ENCODE assay signal across 24 mouse cellular contexts in the genomic region with DNA sequence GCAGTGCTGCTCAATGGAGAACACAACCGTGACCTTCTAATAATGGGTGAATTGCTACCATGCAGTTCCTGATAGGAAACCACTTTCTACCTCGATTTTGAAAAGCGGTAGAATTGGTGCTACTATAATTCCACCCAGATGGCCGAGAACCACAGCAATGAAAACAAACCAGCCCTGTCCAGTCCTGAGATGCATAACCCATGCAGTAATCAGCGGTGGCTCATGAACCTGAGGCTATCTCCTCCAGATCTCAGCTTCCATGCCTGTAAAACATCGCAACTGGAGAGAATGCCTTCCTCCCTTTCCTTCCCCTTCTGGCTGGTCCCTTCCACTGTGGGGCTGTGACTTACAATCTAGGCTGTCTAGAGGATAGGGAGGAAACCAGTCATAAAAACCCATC. TPM values are rescaled to one million over a fixed set of nuclear protein-coding genes. Genes with fewer than 3 reads are reported as not detected.
A peak's percentile ranks its signal among the peaks of the same experiment; 100 is the strongest.
DNase-seq lines count a peak whose midpoint lies in the region; ATAC-seq lines count a peak whose summit lies in the region.
"Had no signal": no experiment of that assay in that cellular context is flagged by ENCODE, and none has a peak within 500 bp of the region (broad histone marks: within the 10 kb centered on the region; RNA-seq: fewer than 3 reads in every experiment).

No protein-coding gene starts in this region.

- 0 out of 2 replicates have a peak, but pooled peaks have one; percentile 42 for ATAC-seq in kidney, embryonic 16.5 days (ENCODE audit: low FRiP score, low TSS enrichment)
- ATAC-seq in megakaryocyte, adult 5-6 weeks (ENCODE audit: poor library complexity, severe bottlenecking), result no peak
- no peak for ATAC-seq in embryonic facial prominence, embryonic 12.5 days (ENCODE audit: insufficient number of reproducible peaks, insufficient read depth, low FRiP score, low TSS enrichment)
- ATAC-seq: CD4-positive, CD25-positive, alpha-beta regulatory T cell, adult 4 months; forebrain, embryonic 16.5 days; hindbrain, embryonic 16.5 days; inflammation-experienced regulatory T-cells, adult 6 months had no signal

- no peak overlapping the region for H3K4me3 ChIP-seq in kidney, embryonic 16.5 days (ENCODE audit: low read length)
- H3K4me3 ChIP-seq in megakaryocyte, embryonic 14.5 days (replicated peaks), result peak overlapping the region; percentile 65
- H3K4me3 ChIP-seq in embryonic facial prominence, embryonic 12.5 days, result no peak overlapping the region
- H3K4me3 ChIP-seq: forebrain, embryonic 12.5 days; heart, embryonic 13.5 days; hindbrain, embryonic 12.5 days had no signal

- no peaks in the 10 kb centered on the region for H3K36me3 ChIP-seq in kidney, embryonic 16.5 days (ENCODE audit: insufficient read depth, low read length)
- peaks cover 3% of the 10 kb centered on the region for H3K36me3 ChIP-seq in megakaryocyte, embryonic 14.5 days (replicated peaks; ENCODE audit: low read length)
- H3K36me3 ChIP-seq in embryonic facial prominence, embryonic 12.5 days, result no peaks in the 10 kb centered on the region
- H3K36me3 ChIP-seq: forebrain, embryonic 12.5 days; heart, embryonic 13.5 days; hindbrain, embryonic 12.5 days had no signal

- H3K27ac ChIP-seq in kidney, embryonic 16.5 days (ENCODE audit: low read length), result peak overlapping the region; percentile 25; the same call in 1 of the 2 replicates
- 0 out of 2 replicates have a peak overlapping the region, but pooled peaks have one; percentile 6 for H3K27ac ChIP-seq in embryonic facial prominence, embryonic 12.5 days
- H3K27ac ChIP-seq: heart, embryonic 13.5 days had no signal

- H3K9ac ChIP-seq in kidney, embryonic 16.5 days (replicated peaks; ENCODE audit: low read length), result no peak overlapping the region
- H3K9ac ChIP-seq in embryonic facial prominence, embryonic 12.5 days, result no peak overlapping the region
- H3K9ac ChIP-seq: forebrain, embryonic 12.5 days; heart, embryonic 13.5 days; hindbrain, embryonic 12.5 days had no signal

- H3K4me2 ChIP-seq in kidney, embryonic 16.5 days (replicated peaks; ENCODE audit: low read depth, low read length), result no peak overlapping the region
- no peak overlapping the region for H3K4me2 ChIP-seq in embryonic facial prominence, embryonic 12.5 days (replicated peaks)
- H3K4me2 ChIP-seq: forebrain, embryonic 12.5 days; heart, embryonic 13.5 days; hindbrain, embryonic 12.5 days had no signal

- H3K4me1 ChIP-seq in kidney, embryonic 16.5 days (ENCODE audit: insufficient read depth, low read length), result peaks cover 18% of the 10 kb centered on the region
- peaks cover 56% of the 10 kb centered on the region for H3K4me1 ChIP-seq in megakaryocyte, embryonic 14.5 days
- H3K4me1 ChIP-seq in embryonic facial prominence, embryonic 12.5 days, result peaks cover 18% of the 10 kb centered on the region

- H3K9me3 ChIP-seq in kidney, embryonic 16.5 days (ENCODE audit: low read length), result no peaks in the 10 kb centered on the region
- no peaks in the 10 kb centered on the region for H3K9me3 ChIP-seq in megakaryocyte, embryonic 14.5 days
- H3K9me3 ChIP-seq in embryonic facial prominence, embryonic 12.5 days, result no peaks in the 10 kb centered on the region
- H3K9me3 ChIP-seq: forebrain, embryonic 12.5 days; G1E; heart, embryonic 13.5 days; hindbrain, embryonic 12.5 days had no signal

- DNase-seq in kidney, postnatal 10 days, result no peak
- no peak for DNase-seq in gastrocnemius, postnatal 25 days
- no peak for DNase-seq in urinary bladder, postnatal 25 days (ENCODE audit: low spot score)
- DNase-seq: adrenal gland, postnatal 10 days; B cell, adult 2 months; cerebellum, adult 11-12 months; cerebellum, adult 9-10 months; cerebellum, postnatal 36 days; gastrocnemius, postnatal 10 days; heart, postnatal 4 days had no signal

- WGBS in kidney, embryonic 16.5 days, result 38% methylated on average over 6 of the region's 6 CpGs
- WGBS in embryonic facial prominence, embryonic 12.5 days, result 26% methylated on average over 6 of the region's 6 CpGs

- H3K27me3 ChIP-seq in kidney, embryonic 16.5 days (ENCODE audit: insufficient read depth, low read length), result no peaks in the 10 kb centered on the region
- H3K27me3 ChIP-seq in megakaryocyte, embryonic 14.5 days (replicated peaks), result no peaks in the 10 kb centered on the region
- no peaks in the 10 kb centered on the region for H3K27me3 ChIP-seq in embryonic facial prominence, embryonic 12.5 days
- H3K27me3 ChIP-seq: forebrain, embryonic 12.5 days; heart, embryonic 13.5 days; hindbrain, embryonic 12.5 days had no signal

RNA-seq across cellular contexts. Expression of a gene that starts 46.5 kb away (rescaled TPM):
- 35.5 and 36.0 TPM in 2 replicates for polyA plus RNA-seq in kidney, embryonic 16.5 days (2015; fragmentation: Nextera tagmentation; extraction: Ambion mirVana)
- polyA plus RNA-seq in megakaryocyte, embryonic 14.5 days (2012; ENCODE audit: insufficient read depth, low replicate concordance), result 8.7 and 25.1 TPM in 2 replicates
- total RNA-seq in megakaryocyte, adult 5-6 weeks (2015), result 12.8 and 17.9 TPM in 2 replicates
- total RNA-seq in megakaryocyte, adult 5-6 weeks (2017), result 25.9 and 26.8 TPM in 2 replicates
- polyA plus RNA-seq in embryonic facial prominence, embryonic 12.5 days (2016; fragmentation: Nextera tagmentation; extraction: Ambion mirVana), result 33.8 and 38.8 TPM in 2 replicates
- 10 to 100 TPM; 61.0 to 63.6 TPM for total RNA-seq in gastrocnemius, postnatal 25 days (2021)

RNA-seq across cellular contexts. Expression of a gene that starts 59.7 kb away (rescaled TPM):
- not detected in 2 replicates for polyA plus RNA-seq in kidney, embryonic 16.5 days (2015; fragmentation: Nextera tagmentation; extraction: Ambion mirVana)
- not detected in 2 replicates for polyA plus RNA-seq in megakaryocyte, embryonic 14.5 days (2012; ENCODE audit: insufficient read depth, low replicate concordance)
- 0.16 TPM in 1 of 2 replicates, not detected in the other for total RNA-seq in megakaryocyte, adult 5-6 weeks (2015)
- total RNA-seq in megakaryocyte, adult 5-6 weeks (2017), result not detected in 2 replicates
- not detected in 2 replicates for polyA plus RNA-seq in embryonic facial prominence, embryonic 12.5 days (2016; fragmentation: Nextera tagmentation; extraction: Ambion mirVana)
- not detected for total RNA-seq in gastrocnemius, postnatal 25 days (2021)
- total RNA-seq: adrenal gland, postnatal 10 days; G1E; gastrocnemius, postnatal 10 days; heart, postnatal 4 days had no signal
- polyA plus RNA-seq: CD4-positive, CD25-positive, alpha-beta regulatory T cell, adult 4 months; forebrain, embryonic 12.5 days; forebrain, embryonic 16.5 days; frontal cortex, adult 2 months; G1E; heart, embryonic 13.5 days; heart, postnatal 0 days; hindbrain, embryonic 12.5 days; hindbrain, embryonic 16.5 days had no signal
